Mouse (Mus musculus): ENCODE measurements around the gene Nemp1. TPM values are rescaled to one million over a fixed set of nuclear protein-coding genes. Genes with fewer than 3 reads are reported as not detected.

Gene Nemp1
- total RNA-seq, 1 experiment = 23.6 TPM

GRCm38 (mm10) chr10:127679881-127680280 lies 13.2 kb downstream of the Nemp1 start:
- in situ Hi-C loops (cut with MboI; ENCODE audit: low sequenced_read_pairs in 2 of 2, unreplicated experiment in 2 of 2) = no loop called here
- H3K9ac ChIP-seq (ENCODE audit: insufficient read depth, low read depth, low read length, poor library complexity, severe bottlenecking) = no peak overlapping the region
- TF ChIP-seq MAFK (IDR thresholded peaks at IDR 0.05; ENCODE audit: insufficient read depth, low read depth, low read length) = no peak
- H3K9me3 ChIP-seq (ENCODE audit: control insufficient read depth, insufficient read depth, low read depth, low read length) = no peaks in the 10 kb centered on the region
- no peak for DNase-seq (ENCODE audit: low read depth, low spot score)
- H3K27ac ChIP-seq (ENCODE audit: insufficient read depth, low read depth, low read length, poor library complexity, severe bottlenecking) = no peak overlapping the region
- no peaks in the 10 kb centered on the region for H3K4me1 ChIP-seq (ENCODE audit: control insufficient read depth in 2 of 2, insufficient read depth in 2 of 2, low read length in 2 of 2, poor library complexity in 1 of 2)
- H3K4me3 ChIP-seq (ENCODE audit: insufficient read depth in 1 of 2, low read depth in 1 of 2, low read length in 2 of 2, poor library complexity in 1 of 2, severe bottlenecking in 1 of 2) = no peak overlapping the region
- H3K36me3 ChIP-seq (ENCODE audit: control insufficient read depth, insufficient read depth, low read length, poor library complexity, severe bottlenecking) = no peaks in the 10 kb centered on the region

DNA sequence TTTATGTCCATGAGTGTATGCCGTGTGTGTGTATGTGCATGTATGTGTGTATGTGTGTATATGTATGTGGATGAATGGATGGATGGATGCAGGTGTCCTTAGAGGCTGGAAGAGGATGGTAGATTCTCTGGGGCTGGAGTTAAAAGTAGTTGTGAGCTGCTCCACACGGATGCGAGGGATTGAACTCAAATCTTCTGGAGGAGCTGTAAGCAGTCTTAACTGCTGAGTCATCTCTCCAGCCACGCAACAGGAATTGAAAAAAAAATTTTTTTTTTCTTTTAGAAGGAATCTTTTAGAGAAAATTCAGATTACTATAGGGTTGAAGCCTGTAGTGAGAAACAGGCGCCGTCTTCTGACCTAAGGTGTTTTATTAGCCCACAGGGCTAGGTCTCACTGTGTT lies 16.2 kb downstream of the Nemp1 start:
- no peaks in the 10 kb centered on the region for H3K4me1 ChIP-seq (ENCODE audit: control insufficient read depth in 2 of 2, insufficient read depth in 2 of 2, low read length in 2 of 2, poor library complexity in 1 of 2)
- no peaks in the 10 kb centered on the region for H3K36me3 ChIP-seq (ENCODE audit: control insufficient read depth, insufficient read depth, low read length, poor library complexity, severe bottlenecking)
- in situ Hi-C loops (cut with MboI; ENCODE audit: low sequenced_read_pairs in 2 of 2, unreplicated experiment in 2 of 2) = no loop called here
- H3K27ac ChIP-seq (ENCODE audit: insufficient read depth, low read depth, low read length, poor library complexity, severe bottlenecking) = no peak overlapping the region
- H3K4me3 ChIP-seq (ENCODE audit: insufficient read depth in 1 of 2, low read depth in 1 of 2, low read length in 2 of 2, poor library complexity in 1 of 2, severe bottlenecking in 1 of 2) = no peak overlapping the region
- no peaks in the 10 kb centered on the region for H3K9me3 ChIP-seq (ENCODE audit: control insufficient read depth, insufficient read depth, low read depth, low read length)
- no peak overlapping the region for H3K9ac ChIP-seq (ENCODE audit: insufficient read depth, low read depth, low read length, poor library complexity, severe bottlenecking)
- no peak for DNase-seq (ENCODE audit: low read depth, low spot score)
- no peak for TF ChIP-seq CHD2 (IDR thresholded peaks at IDR 0.05; ENCODE audit: low read depth, low read length)
- no peak for TF ChIP-seq HCFC1 (IDR thresholded peaks at IDR 0.05; ENCODE audit: borderline replicate concordance, insufficient read depth, low read length)
- no peak for TF ChIP-seq ZNF384 (IDR thresholded peaks at IDR 0.05; ENCODE audit: low read depth, low read length)
- TF ChIP-seq ZC3H11A (IDR thresholded peaks at IDR 0.05; ENCODE audit: borderline replicate concordance, low read depth, low read length) = no peak
- no peak for TF ChIP-seq MAFK (IDR thresholded peaks at IDR 0.05; ENCODE audit: insufficient read depth, low read depth, low read length)

GRCm38 (mm10) chr10:127691053-127691452 lies 24.4 kb downstream of the Nemp1 start:
- no peak for DNase-seq (ENCODE audit: low read depth, low spot score)
- Histone ChIP-seq H3K9me3 (ENCODE audit: control insufficient read depth, insufficient read depth, low read depth, low read length) (no peaks in the 10 kb centered on the region), H3K4me3 (ENCODE audit: insufficient read depth in 1 of 2, low read depth in 1 of 2, low read length in 2 of 2, poor library complexity in 1 of 2, severe bottlenecking in 1 of 2) (no peak overlapping the region), H3K9ac (ENCODE audit: insufficient read depth, low read depth, low read length, poor library complexity, severe bottlenecking) (no peak overlapping the region), H3K27ac (ENCODE audit: insufficient read depth, low read depth, low read length, poor library complexity, severe bottlenecking) (no peak overlapping the region), H3K36me3 (ENCODE audit: control insufficient read depth, insufficient read depth, low read length, poor library complexity, severe bottlenecking) (peaks cover 9% of the 10 kb centered on the region), H3K4me1 (ENCODE audit: control insufficient read depth in 2 of 2, insufficient read depth in 2 of 2, low read length in 2 of 2, poor library complexity in 1 of 2) (no peaks in the 10 kb centered on the region)
- TF ChIP-seq ZNF384 (IDR thresholded peaks at IDR 0.05; ENCODE audit: low read depth, low read length) = no peak
- TF ChIP-seq MAFK (IDR thresholded peaks at IDR 0.05; ENCODE audit: insufficient read depth, low read depth, low read length) = no peak
- TF ChIP-seq CHD2 (IDR thresholded peaks at IDR 0.05; ENCODE audit: low read depth, low read length) = no peak
- TF ChIP-seq HCFC1 (IDR thresholded peaks at IDR 0.05; ENCODE audit: borderline replicate concordance, insufficient read depth, low read length) = no peak
- TF ChIP-seq ZC3H11A (IDR thresholded peaks at IDR 0.05; ENCODE audit: borderline replicate concordance, low read depth, low read length) = no peak
- in situ Hi-C loops (cut with MboI; ENCODE audit: low sequenced_read_pairs in 2 of 2, unreplicated experiment in 2 of 2) = no loop called here

GRCm38 (mm10) chr10:127694636-127695035 lies 27.9 kb downstream of the Nemp1 start:
- in situ Hi-C loops (cut with MboI; ENCODE audit: low sequenced_read_pairs in 2 of 2, unreplicated experiment in 2 of 2) = no loop called here
- TF ChIP-seq ZNF384 (IDR thresholded peaks at IDR 0.05; ENCODE audit: low read depth, low read length) (peak; percentile 82), CHD2 (IDR thresholded peaks at IDR 0.05; ENCODE audit: low read depth, low read length) (no peak)

GRCm38 (mm10) chr10:127695775-127696174 lies 29.1 kb downstream of the Nemp1 start:
- H3K9ac ChIP-seq (ENCODE audit: insufficient read depth, low read depth, low read length, poor library complexity, severe bottlenecking) = no peak overlapping the region
- in situ Hi-C loops (cut with MboI; ENCODE audit: low sequenced_read_pairs in 2 of 2, unreplicated experiment in 2 of 2) = no loop called here
- H3K9me3 ChIP-seq (ENCODE audit: control insufficient read depth, insufficient read depth, low read depth, low read length) = no peaks in the 10 kb centered on the region
- peaks cover 11% of the 10 kb centered on the region for H3K36me3 ChIP-seq (ENCODE audit: control insufficient read depth, insufficient read depth, low read length, poor library complexity, severe bottlenecking)
- no peak overlapping the region for H3K27ac ChIP-seq (ENCODE audit: insufficient read depth, low read depth, low read length, poor library complexity, severe bottlenecking)
- H3K4me3 ChIP-seq (ENCODE audit: insufficient read depth in 1 of 2, low read depth in 1 of 2, low read length in 2 of 2, poor library complexity in 1 of 2, severe bottlenecking in 1 of 2) = no peak overlapping the region
- TF ChIP-seq HCFC1 (IDR thresholded peaks at IDR 0.05; ENCODE audit: borderline replicate concordance, insufficient read depth, low read length) (no peak), MAFK (IDR thresholded peaks at IDR 0.05; ENCODE audit: insufficient read depth, low read depth, low read length) (no peak), ZC3H11A (IDR thresholded peaks at IDR 0.05; ENCODE audit: borderline replicate concordance, low read depth, low read length) (no peak), CHD2 (IDR thresholded peaks at IDR 0.05; ENCODE audit: low read depth, low read length) (no peak), ZNF384 (IDR thresholded peaks at IDR 0.05; ENCODE audit: low read depth, low read length) (no peak)
- no peaks in the 10 kb centered on the region for H3K4me1 ChIP-seq (ENCODE audit: control insufficient read depth in 2 of 2, insufficient read depth in 2 of 2, low read length in 2 of 2, poor library complexity in 1 of 2)
- no peak for DNase-seq (ENCODE audit: low read depth, low spot score)

More at GRCm38 (mm10) chr10:127694636-127695035, 27.9 kb downstream of the Nemp1 start:
- Histone ChIP-seq H3K4me1 (ENCODE audit: control insufficient read depth in 2 of 2, insufficient read depth in 2 of 2, low read length in 2 of 2, poor library complexity in 1 of 2) (no peaks in the 10 kb centered on the region), H3K9ac (ENCODE audit: insufficient read depth, low read depth, low read length, poor library complexity, severe bottlenecking) (no peak overlapping the region), H3K27ac (ENCODE audit: insufficient read depth, low read depth, low read length, poor library complexity, severe bottlenecking) (no peak overlapping the region), H3K9me3 (ENCODE audit: control insufficient read depth, insufficient read depth, low read depth, low read length) (no peaks in the 10 kb centered on the region), H3K4me3 (ENCODE audit: insufficient read depth in 1 of 2, low read depth in 1 of 2, low read length in 2 of 2, poor library complexity in 1 of 2, severe bottlenecking in 1 of 2) (no peak overlapping the region), H3K36me3 (ENCODE audit: control insufficient read depth, insufficient read depth, low read length, poor library complexity, severe bottlenecking) (peaks cover 11% of the 10 kb centered on the region)
- no peak for DNase-seq (ENCODE audit: low read depth, low spot score)
